Mouse (Mus musculus) embryo, embryonic 11 days (tissue): ENCODE results near the gene Invs.
"Not testable (repeated sequence)": the region's sequence is repeated elsewhere in the genome, so short reads cannot be mapped to it uniquely, and the experiment has no call there.

ENCODE experiments used
- DNase-seq: peaks from one replicate; pipeline ENCODE4 v3.0.0-alpha.2; 2015

Invs gene

DNA sequence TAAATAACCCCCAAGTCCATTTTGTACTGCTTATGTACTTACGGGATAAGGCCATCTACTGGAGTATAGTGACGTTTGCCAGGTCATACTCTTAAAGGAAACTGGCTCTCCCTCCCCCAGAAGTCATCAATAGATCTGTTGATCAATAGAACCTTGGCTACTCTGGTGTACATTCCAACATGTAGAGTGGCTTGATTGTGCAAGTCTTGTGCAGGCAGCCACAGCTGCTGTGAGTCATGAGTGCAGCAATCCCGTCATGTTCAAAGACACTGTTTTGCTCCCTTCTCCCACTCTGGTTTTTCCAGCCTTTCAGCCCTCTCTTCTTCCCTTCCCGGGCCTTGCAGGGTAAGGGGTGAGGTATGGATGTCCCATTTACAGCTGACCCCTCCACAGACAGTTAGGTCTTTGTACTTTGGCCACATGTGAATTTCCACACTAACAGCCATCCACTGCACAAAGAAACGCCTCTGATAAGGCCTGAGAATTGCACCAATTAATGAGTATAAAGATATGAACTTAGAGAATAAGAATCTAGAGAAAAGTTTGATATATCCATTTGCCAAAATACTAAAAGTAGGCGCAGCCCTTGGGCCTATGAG is 53.0 kb downstream of the Invs start:
- no peak for DNase-seq

GRCm38 (mm10) chr4:48334927-48335763 is 55.6 kb downstream of the Invs start:
- peak; percentile 46 for DNase-seq

- DNase-seq = no peak
Measured at GRCm38 (mm10) chr4:48342705-48343104, 63.1 kb downstream of the Invs start.

DNA sequence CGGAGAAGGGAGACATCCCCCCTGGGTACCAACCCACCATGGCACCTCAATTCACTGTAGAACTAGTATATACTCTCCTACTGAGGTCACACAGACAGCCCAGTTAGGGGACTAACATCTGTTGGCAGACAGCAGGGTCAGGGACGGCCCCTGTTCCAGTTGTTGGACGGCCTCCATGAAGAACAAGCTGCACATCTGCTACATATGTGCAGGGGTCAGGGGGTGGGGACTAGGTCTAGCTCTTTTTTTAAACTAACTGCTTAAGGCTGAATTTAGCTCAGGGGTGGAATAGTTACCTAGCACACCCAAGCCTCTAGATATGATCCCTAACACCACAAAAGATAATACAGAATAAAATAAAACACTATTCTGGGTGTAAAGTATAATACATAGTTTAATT is 82.8 kb downstream of the Invs start:
- DNase-seq = no peak

GRCm38 (mm10) chr4:48371037-48371436 is 91.5 kb downstream of the Invs start:
- DNase-seq = no peak

DNA sequence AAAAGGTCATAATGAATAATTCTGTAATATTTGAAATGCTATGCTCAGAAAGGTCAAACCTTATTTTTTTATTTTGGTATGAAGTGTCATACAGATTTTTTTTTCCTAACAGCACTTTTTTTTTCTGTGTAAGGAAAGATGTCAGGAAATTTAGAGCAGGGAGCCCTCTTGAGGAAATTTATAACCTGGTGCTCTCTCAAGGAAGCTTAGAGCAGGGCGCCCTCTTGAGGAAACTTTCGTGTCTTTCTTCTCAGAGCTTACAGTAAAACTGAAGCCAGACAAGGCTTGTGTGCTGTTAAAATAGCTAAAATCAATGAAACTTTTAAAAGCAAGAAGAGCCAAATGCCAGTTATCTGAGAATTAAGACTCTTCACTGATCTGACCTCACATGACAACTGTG is 101.4 kb downstream of the Invs start:
- DNase-seq = peak; percentile 90

DNA sequence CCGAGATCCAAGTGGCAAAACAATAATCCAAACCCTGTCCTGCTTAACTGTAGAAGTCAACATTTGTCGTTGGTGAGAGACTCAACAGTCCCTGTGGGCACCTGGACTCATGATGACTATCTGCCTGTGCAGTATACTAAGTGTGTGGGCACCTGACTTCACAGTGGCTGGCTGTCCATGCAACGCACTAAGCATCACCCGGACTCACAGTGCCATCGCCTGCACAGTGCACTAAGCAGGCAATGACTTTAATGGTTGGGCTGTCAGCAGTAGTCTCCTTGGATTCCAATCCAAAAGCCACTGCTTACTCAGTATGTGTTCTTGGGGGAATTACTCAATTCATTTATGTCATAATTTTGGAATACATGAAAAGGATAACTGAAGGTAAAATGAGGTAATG is 102.9 kb downstream of the Invs start:
- DNase-seq = no peak

- DNase-seq = no peak
Measured at GRCm38 (mm10) chr4:48396949-48397348, 117.4 kb downstream of the Invs start.

DNA sequence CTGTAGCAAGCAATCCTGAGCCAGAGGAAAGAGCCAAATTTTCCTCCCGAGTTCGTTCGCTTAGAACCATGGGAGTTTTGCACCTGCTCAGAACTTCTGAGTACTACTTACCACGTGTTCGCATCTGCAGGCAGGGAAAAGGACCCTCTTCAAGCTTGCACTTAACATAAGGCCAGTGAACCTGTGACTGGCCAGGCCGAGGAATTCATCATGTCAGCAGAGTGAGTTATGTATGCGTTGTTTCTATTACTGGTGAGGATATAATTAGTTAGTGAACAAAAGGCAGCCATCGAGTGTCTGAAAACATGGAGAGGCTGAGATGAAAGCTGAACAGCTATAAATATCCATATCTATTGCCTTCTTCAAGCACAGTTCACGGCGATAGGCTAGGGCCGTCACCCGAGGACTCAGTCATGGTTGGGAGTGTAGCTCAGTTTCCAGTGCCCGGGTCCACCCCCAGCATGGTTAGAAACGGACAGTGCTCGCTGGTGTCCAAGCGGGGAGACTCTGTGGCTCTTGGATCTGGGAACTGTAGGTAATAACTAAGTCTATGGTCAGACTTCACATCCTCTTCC is 123.6 kb downstream of the Invs start:
- DNase-seq = no peak

- DNase-seq = not testable (repeated sequence)
Measured at GRCm38 (mm10) chr4:48405724-48406491, 126.3 kb downstream of the Invs start.

GRCm38 (mm10) chr4:48407350-48408039 is 127.9 kb downstream of the Invs start:
- DNase-seq = peak; percentile 61

GRCm38 (mm10) chr4:48413473-48413872 is 133.9 kb downstream of the Invs start:
- no peak for DNase-seq

DNA sequence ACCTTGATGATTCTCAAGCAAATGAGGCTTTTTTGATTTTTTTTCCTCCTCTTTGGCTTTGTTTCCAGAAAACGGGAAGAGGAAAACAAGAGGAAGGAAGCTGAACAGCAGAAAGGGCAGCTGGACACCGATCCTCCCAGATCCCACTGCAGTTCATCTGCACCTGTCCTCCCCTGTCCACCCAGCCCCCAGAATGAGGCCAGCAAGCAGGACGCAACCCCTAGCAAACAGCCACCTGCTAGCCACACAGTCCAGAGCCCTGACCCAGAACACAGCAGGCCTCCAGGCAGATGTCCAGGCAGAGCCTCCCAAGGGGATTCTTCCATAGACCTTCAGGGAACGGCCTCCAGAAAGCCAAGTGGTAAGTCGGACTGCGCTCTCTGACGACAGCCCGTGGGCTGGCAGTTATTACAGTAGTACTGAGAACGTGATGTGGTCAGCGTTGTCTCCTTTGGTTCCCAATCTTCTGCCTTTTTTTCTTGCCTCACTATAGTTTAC is 136.3 kb downstream of the Invs start:
- DNase-seq = no peak

GRCm38 (mm10) chr4:48418831-48419468 is 139.4 kb downstream of the Invs start:
- no peak for DNase-seq

- DNase-seq = no peak
Measured at GRCm38 (mm10) chr4:48422633-48423032, 143.1 kb downstream of the Invs start.

GRCm38 (mm10) chr4:48423738-48424137 is 144.2 kb downstream of the Invs start:
- DNase-seq = no peak

DNA sequence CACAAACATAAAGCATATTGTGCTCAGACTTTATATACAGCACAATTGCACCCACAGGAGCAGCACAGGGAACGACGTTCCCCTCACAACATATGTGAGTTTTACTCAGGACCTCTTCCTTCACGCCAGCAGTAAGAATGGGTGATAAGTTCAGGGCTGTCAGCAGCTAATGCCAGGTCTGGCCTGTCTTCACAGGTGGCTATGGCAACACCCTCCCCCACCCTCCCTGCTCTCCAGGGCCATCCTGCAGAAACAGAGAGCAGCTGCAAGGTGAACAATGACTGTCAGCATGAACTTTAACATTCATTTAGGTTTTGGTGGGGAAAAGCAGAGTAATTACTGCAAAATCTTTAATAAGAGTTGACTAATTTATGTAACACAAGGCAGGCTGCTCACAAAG is 147.9 kb downstream of the Invs start:
- DNase-seq = no peak

GRCm38 (mm10) chr4:48428054-48428453 is 148.5 kb downstream of the Invs start:
- no peak for DNase-seq

DNA sequence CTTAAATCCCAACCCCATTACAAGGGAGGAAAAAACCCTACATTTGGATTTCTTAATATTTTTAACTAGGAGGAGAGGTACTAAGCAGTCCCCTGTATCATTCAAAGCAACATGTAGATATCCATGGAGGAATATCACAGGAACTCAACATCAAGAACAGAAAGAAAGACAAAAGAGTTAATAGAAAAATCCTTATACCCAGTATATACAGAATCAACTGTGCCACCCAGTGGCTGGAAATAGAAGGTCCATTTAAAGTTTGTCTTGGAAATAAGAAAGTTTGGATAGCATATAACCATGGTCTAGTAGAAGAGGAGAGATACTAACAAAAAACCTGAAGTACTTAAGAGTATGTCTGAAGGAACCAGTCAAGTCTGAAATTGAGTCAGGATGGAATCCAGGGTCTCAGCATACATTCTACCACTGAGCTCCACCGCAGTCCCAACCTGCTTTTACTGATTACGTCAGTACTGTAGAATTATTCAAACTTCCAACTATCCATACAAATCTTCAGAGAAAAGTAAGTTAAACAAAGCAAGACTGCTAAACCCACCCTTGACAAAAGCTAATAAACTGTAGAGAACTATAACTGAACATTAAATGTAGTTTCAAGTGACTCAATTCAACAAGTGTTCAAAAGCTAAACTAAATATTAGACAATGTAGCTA is 174.7 kb downstream of the Invs start:
- DNase-seq = peak; percentile 16

DNA sequence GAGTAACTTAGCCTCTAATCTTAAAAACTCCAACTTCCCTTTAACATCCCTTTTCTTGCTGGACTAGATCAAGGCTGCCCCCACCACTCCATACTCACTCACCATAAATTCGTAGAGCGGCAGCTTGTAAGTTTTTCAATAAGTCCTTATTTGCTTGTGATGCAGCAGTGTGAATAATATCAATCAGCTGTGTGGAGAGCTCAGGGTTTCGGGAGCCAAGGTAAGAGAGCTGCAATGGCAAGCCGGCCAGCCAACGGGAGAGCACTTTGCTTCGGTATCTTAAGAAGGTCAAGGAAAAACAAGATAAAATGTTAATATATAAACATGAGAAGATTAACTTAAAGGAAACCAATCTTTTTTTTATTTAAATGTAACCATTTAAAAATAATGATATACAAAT is 178.9 kb downstream of the Invs start:
- no peak for DNase-seq

GRCm38 (mm10) chr4:48461060-48461459 is 181.5 kb downstream of the Invs start:
- DNase-seq = no peak

- DNase-seq = no peak
Measured at GRCm38 (mm10) chr4:48470977-48471376, 191.4 kb downstream of the Invs start.
